Mouse (Mus musculus) cerebellum, adult 2 months (tissue): Measurements from ENCODE around the gene Trim56. TPM values are rescaled to one million over a fixed set of nuclear protein-coding genes. Genes with fewer than 3 reads are reported as not detected.
A peak's percentile ranks its signal among the peaks of the same experiment; 100 is the strongest.

ENCODE experiments used
- DNase-seq, 2 experiments: peaks; one replicate each; pipeline ENCODE4 v3.0.0; 2021
- H3K27ac ChIP-seq: fragments of 200-500 bp; 2 replicates; pipeline ENCODE4 v1.5.1; 2012; ENCODE audit warnings: low read length, control low read depth, inconsistent platforms; ENCODE audit not compliant: insufficient read depth
- H3K27me3 ChIP-seq: fragments of 200-500 bp; 2 replicates; pipeline ENCODE4 v1.6.1; 2012; ENCODE audit warnings: inconsistent platforms, mild to moderate bottlenecking, low read length, moderate library complexity; ENCODE audit not compliant: control insufficient read depth, insufficient read depth
- H3K4me1 ChIP-seq: fragments of 200-500 bp; 2 replicates; pipeline ENCODE4 v1.6.1; 2011; ENCODE audit warnings: low read length; ENCODE audit not compliant: control insufficient read depth, insufficient read depth
- H3K4me3 ChIP-seq: fragments of 200-500 bp; replicated peaks from 2 replicates; pipeline ENCODE3; 2011; ENCODE audit warnings: mild to moderate bottlenecking, low read depth, low read length, control low read depth; ENCODE audit not compliant: insufficient read depth
- CTCF ChIP-seq: fragments of 200-500 bp; IDR thresholded peaks from 2 replicates; pipeline ENCODE4 v1.5.1; 2011; ENCODE audit warnings: low read depth, mild to moderate bottlenecking, control low read depth, low read length, moderate library complexity, borderline replicate concordance; ENCODE audit not compliant: insufficient read depth
- POLR2A ChIP-seq: fragments of 200-500 bp; IDR thresholded peaks from 2 replicates; pipeline ENCODE4 v1.6.1; 2011; ENCODE audit warnings: low read length, control low read depth, borderline replicate concordance; ENCODE audit not compliant: insufficient read depth
- whole genome bisulfite sequencing: fragments of 180-500 bp; shearing (Covaris S2); methylation state at CpG from one replicate; pipeline ENCODE4 v1.1.7; 2018; 5-methylcytosine and 5-hydroxymethylcytosine counted together
- polyA plus RNA-seq: library from polyadenylated mRNA; depleted of rRNA; stranded (reverse); fragments of >200 nt; gene quantifications from 2 replicates; pipeline ENCODE4 v1.2.3, GENCODE M21; 2012

Trim56 gene
- polyA plus RNA-seq, 1 experiment, result 1.9 TPM

DNA sequence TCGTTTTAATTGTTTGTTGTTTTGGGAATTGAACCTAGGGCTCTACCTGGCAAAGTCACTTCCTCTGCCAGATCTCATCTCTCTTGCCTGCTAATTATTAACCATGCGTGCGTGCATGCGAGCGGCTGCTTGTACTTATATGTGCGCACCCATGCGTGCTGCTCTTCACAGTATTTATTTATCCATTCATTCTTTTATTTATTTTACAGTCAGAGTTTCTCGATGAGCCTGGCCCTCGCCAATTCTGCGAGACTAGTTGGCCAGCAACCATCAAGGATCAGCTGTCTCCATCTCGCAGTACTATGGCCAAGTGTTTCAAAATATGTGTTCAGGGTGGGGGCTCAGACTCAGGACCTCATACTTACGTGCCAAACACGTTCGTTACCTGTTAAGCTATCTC, 38.0 kb downstream of the Trim56 start:
- TF ChIP-seq POLR2A, result no peak
- TF ChIP-seq CTCF, result no peak
- H3K4me3 ChIP-seq, result no peak overlapping the region
- H3K4me1 ChIP-seq, result peaks cover 23% of the 10 kb centered on the region
- no peaks in the 10 kb centered on the region for H3K27me3 ChIP-seq
- DNase-seq, result no peak
- H3K27ac ChIP-seq, result no peak overlapping the region
- WGBS, result 71% methylated on average over 14 of the region's 14 CpGs

DNA sequence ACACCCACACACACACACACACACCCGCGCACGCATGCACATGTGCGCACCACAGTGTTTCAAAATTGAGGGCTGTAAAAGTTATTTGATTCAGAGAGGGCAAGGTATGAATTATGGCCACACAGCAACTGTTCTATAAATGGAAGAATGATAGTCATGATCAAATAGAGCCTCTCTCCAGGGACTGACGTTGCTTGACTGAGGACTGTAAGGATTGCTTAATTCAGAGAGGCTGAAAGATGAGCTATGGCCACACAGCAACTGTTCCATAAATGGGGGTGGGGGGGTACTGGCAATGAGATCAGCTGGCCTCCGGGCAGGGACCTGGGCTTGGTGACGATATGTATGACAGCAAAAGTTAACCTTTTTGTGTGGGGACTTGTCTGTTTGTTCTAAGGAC, 38.8 kb downstream of the Trim56 start:
- Histone ChIP-seq H3K4me3 (no peak overlapping the region), H3K4me1 (peaks cover 31% of the 10 kb centered on the region), H3K27ac (no peak overlapping the region), H3K27me3 (no peaks in the 10 kb centered on the region)
- WGBS, result 87% methylated on average over 7 of the region's 7 CpGs
- TF ChIP-seq CTCF (no peak), POLR2A (no peak)
- DNase-seq, result no peak

DNA sequence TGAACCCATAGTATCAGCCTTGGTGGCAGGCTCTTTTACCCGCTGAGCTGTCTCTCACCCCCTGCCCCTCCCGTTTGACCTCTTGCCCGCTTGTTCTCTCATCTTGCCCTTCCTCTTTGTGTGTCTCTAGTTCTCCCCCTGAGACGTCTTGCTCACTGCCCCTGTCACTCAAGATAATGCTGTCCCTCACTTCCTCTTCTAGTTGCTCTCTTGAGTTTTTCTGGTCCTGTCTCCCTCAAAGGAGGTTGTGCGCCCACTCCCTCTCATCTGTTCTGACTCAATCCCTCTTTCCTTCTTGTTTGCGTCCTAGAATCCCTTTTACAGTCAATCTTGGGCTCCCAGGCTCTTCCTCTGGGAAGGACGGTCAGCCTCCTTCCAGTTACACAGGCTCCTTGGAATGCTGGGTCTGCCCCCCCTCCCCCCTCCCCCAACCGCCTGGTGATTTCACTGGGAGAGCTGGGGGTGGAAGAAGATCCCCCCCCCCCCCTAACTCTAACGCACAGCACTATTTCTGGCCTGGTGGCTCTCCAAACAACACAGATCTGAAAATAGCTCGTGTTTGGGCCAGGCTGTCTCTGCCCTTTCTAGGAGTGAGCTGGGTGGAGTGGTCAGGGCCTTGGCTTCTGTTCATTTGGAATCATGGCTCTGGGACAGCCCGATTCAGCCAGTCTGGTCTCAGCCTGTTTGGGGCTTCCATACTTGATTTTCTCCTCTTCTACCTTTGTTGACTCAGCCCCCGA, 39.6 kb downstream of the Trim56 start:
- TF ChIP-seq POLR2A, result no peak
- no peak for TF ChIP-seq CTCF
- 18% methylated on average over 12 of the region's 12 CpGs for WGBS
- Histone ChIP-seq H3K4me3 (no peak overlapping the region), H3K27ac (peak overlapping the region; percentile 36; the same call in 1 of the 2 replicates), H3K4me1 (peaks cover 31% of the 10 kb centered on the region), H3K27me3 (no peaks in the 10 kb centered on the region)
- peak; percentile 27 to 73 for DNase-seq

DNA sequence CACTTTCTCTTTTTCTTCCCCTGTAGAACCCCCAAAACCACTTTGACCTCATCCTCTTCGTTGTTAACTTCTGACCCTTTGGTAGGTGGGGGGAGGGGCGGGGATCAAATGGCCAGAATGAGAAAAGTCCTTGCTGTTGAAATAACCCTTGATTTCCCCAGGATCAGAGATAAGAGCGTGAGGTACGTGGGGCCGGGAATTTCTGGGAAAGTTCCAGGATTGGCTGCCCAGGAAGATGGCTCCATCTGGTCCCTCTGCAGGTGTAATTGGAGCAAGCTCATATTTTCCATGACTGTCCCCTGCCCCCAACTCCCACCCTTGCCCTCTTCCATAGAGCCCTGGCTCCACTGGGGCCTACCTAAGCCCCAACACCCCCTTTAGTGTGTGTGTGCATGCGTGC, 40.3 kb downstream of the Trim56 start:
- H3K27ac ChIP-seq, result no peak overlapping the region
- peak; percentile 65 to 81 for DNase-seq
- no peak overlapping the region for H3K4me3 ChIP-seq
- TF ChIP-seq POLR2A, result no peak
- no peak for TF ChIP-seq CTCF
- 24% methylated on average over 6 of the region's 6 CpGs for WGBS
- no peaks in the 10 kb centered on the region for H3K27me3 ChIP-seq
- peaks cover 31% of the 10 kb centered on the region for H3K4me1 ChIP-seq

DNA sequence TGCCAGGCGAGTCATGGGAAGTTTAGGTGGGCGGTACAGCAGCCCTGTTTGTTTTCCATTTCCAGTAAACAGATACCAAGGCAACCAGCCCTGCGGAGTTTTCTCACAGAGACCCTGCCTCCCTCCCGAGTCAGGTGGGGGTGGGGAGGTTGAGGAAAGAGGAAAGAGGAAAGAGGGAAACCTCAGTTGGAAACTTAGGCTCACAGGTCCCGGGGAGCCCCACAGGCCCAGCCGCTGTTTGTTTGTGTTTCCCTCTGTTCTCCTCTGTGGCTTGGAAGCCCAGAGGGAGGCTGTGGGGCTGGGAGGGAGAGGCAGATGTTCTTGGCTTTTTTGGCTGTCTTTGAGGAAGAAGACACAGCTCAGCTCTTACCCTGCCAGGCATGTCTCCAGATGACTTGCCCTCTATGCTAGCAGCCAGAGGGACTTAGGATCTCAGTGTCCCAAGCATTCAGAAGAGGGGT, 41.8 kb downstream of the Trim56 start:
- Histone ChIP-seq H3K4me3 (no peak overlapping the region), H3K4me1 (peaks cover 31% of the 10 kb centered on the region), H3K27me3 (no peaks in the 10 kb centered on the region), H3K27ac (no peak overlapping the region)
- 82% methylated on average over 6 of the region's 6 CpGs for WGBS
- no peak for DNase-seq
- TF ChIP-seq POLR2A, result no peak
- TF ChIP-seq CTCF, result no peak

DNA sequence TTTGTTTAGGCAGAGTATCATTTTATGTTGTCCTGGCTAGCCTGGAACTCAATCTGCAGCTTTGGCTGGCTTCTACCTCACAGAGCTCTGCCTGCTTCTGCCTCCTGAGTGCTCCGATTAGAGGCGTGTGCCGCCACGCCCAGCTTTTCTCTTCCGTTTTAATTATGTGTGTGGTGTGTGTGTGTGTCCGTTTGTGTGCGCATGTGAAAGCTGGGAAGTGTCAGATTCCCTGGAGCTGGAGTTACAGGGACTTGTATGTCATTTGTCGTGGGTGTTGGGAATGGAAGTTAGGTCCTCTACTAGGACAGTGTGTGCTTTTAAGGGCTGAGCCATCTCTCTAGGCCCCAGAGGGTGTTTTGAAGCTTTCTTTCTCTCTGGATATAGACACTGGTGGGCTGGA, 42.9 kb downstream of the Trim56 start:
- WGBS, result 94% methylated on average over 8 of the region's 8 CpGs
- TF ChIP-seq POLR2A (no peak), CTCF (no peak)

DNA sequence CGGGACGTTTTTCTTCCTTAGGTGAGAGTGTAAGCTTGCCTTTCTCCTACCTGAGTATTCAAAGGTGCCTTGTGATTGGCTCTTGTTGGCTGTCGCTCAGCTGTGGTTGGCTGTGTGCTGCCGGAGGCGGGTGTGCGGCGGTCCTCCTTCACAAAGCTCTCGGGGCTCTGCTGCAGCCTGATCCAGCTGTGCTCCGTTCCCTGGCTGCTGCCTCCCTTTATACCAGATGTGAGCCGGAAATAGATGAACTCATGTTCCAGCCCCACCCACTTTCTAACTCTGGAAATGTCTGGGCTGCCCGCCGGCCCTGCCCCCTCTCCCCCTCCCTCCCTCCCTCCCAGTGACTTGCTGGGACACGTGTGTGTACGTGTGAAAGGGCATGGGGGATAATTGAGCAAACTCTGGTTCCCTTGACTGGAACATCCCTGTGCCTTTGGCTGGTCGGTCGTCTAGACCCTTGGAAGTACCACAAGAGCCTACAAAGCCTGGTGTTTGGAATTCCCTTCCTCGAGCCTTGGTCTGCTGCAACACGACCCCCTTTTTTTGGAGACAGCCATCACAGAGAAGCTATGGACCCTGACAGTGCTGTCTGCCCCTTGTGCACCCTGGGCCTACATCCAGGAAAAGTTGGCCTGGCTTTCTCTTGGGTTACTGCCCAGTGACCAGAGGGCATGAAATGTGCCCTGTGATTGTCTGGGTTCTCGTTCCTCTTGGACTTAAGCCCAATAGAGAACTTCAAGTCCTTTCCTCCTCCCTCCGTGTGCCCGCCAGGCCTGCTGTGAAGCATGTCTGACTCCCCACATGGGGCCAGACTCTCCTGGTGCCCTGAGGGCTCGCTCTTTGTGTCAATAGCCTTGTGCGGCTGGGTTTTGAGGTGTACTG, 43.7 kb downstream of the Trim56 start, which contains the start of gene Serpine1:
Gene Serpine1 (minus strand): TSS at position 190 of the 882 bp plus-strand sequence.
- WGBS, result 7% methylated on average over 23 of the region's 23 CpGs
- no peak for TF ChIP-seq POLR2A
- no peak for TF ChIP-seq CTCF
- DNase-seq, result peak; percentile 46 to 48
- H3K27me3 ChIP-seq, result no peaks in the 10 kb centered on the region
- H3K27ac ChIP-seq, result no peak within 1 kb of the TSS
- H3K4me3 ChIP-seq, result peak within 1 kb of the TSS; percentile 35
- H3K4me1 ChIP-seq, result peaks cover 30% of the 10 kb centered on the region

More for the DNA sequence above, 42.9 kb downstream of the Trim56 start:
- Histone ChIP-seq H3K4me1 (peaks cover 31% of the 10 kb centered on the region), H3K27ac (no peak overlapping the region), H3K27me3 (no peaks in the 10 kb centered on the region), H3K4me3 (no peak overlapping the region)
- DNase-seq, result no peak
